ENCODE assay signal across 8 mouse cellular contexts in genomic region chr13:94709691-94710573, GRCm38 (mm10).
DNase-seq lines count a peak whose midpoint lies in the region; ATAC-seq lines count a peak whose summit lies in the region.

No protein-coding gene starts in this region.

- H3K27ac ChIP-seq in brown adipose tissue, adult 24 weeks (replicated peaks; ENCODE audit: low read depth, low read length): no peak overlapping the region
- no peak overlapping the region for H3K27ac ChIP-seq in heart, embryonic 13.5 days (replicated peaks)

- H3K9ac ChIP-seq in heart, embryonic 13.5 days: peak overlapping the region; percentile 69

- under 1% methylated on average over 50 of the region's 50 CpGs for WGBS in heart, embryonic 13.5 days

- H3K4me1 ChIP-seq in brown adipose tissue, adult 24 weeks (ENCODE audit: control insufficient read depth, insufficient read depth, insufficient read length, low read length): no peaks in the 10 kb centered on the region
- H3K4me1 ChIP-seq in heart, embryonic 13.5 days: peaks cover 13% of the 10 kb centered on the region

- H3K9me3 ChIP-seq in heart, embryonic 13.5 days: no peaks in the 10 kb centered on the region

- H3K4me3 ChIP-seq in brown adipose tissue, adult 24 weeks (ENCODE audit: insufficient read depth, low read depth, low read length): peak overlapping the region; percentile 41
- H3K4me3 ChIP-seq in heart, embryonic 13.5 days: peak overlapping the region; percentile 55

- no peak for ATAC-seq in heart, embryonic 13.5 days (ENCODE audit: extremely low read depth, insufficient number of reproducible peaks, low FRiP score, low TSS enrichment)
- 0 out of 2 replicates have a peak, but pooled peaks have one; percentile 34 for ATAC-seq in megakaryocyte-erythroid progenitor cell, adult 5-6 weeks (replicated peaks; ENCODE audit: low FRiP score, low TSS enrichment, poor library complexity, severe bottlenecking)
- no peak for ATAC-seq in erythroid progenitor cell, adult 5-6 weeks (replicated peaks; ENCODE audit: low FRiP score, poor library complexity, severe bottlenecking)

- no peaks in the 10 kb centered on the region for H3K36me3 ChIP-seq in heart, embryonic 13.5 days

- peaks cover 97% of the 10 kb centered on the region for H3K27me3 ChIP-seq in heart, embryonic 13.5 days (replicated peaks)

- peak; percentile 18 to 26 for DNase-seq in heart, adult 18-20 months
- DNase-seq in heart, adult 8-10 months (ENCODE audit: low spot score): no peak
- DNase-seq in kidney, postnatal 10 days: peak; percentile 51
- no peak for DNase-seq in thymus, adult 18-20 months

- peak overlapping the region; percentile 95 for H3K4me2 ChIP-seq in heart, embryonic 13.5 days

Comparison
In these comparisons a context has a peak if more than half of its experiments do, and no peak if none do; other contexts are left out.
1. DNase-seq: peak in heart, adult 18-20 months (2 of 2) and kidney, postnatal 10 days (single experiment); none in heart, adult 8-10 months (single experiment) and thymus, adult 18-20 months (0 of 2).